Mouse (Mus musculus) liver, embryonic 15.5 days (tissue): ENCODE results near the gene Rreb1. TPM values are rescaled to one million over a fixed set of nuclear protein-coding genes. Genes with fewer than 3 reads are reported as not detected.

Experiments used
- ATAC-seq: fragments of 200-750 bp; cut with Nextera tagmentation; 2 replicates; pipeline ENCODE4 v1.8.0; 2017; ENCODE audit warnings: moderate number of reproducible peaks, mild to moderate bottlenecking, moderate library complexity; ENCODE audit not compliant: insufficient read depth
- H3K27ac ChIP-seq: fragments of 300-500 bp; sonication (generic); replicated peaks from 2 replicates; pipeline ENCODE4 v1.5.1; 2015; ENCODE audit warnings: mild to moderate bottlenecking, inconsistent platforms
- H3K27me3 ChIP-seq: fragments of 300-500 bp; sonication (generic); 2 replicates; pipeline ENCODE4 v1.6.1; 2015; ENCODE audit warnings: mild to moderate bottlenecking, inconsistent platforms
- H3K36me3 ChIP-seq: fragments of 300-500 bp; sonication (generic); replicated peaks from 2 replicates; pipeline ENCODE4 v1.6.1; 2015; ENCODE audit warnings: moderate library complexity, mild to moderate bottlenecking, inconsistent platforms
- H3K4me1 ChIP-seq: fragments of 300-500 bp; sonication (generic); replicated peaks from 2 replicates; pipeline ENCODE4 v1.6.1; 2015; ENCODE audit warnings: inconsistent platforms
- H3K4me2 ChIP-seq: fragments of 300-500 bp; sonication (generic); 2 replicates; pipeline ENCODE4 v1.6.1; 2015; ENCODE audit warnings: moderate library complexity, mild to moderate bottlenecking, inconsistent platforms
- H3K4me3 ChIP-seq: fragments of 300-500 bp; sonication (generic); replicated peaks from 2 replicates; pipeline ENCODE4 v1.5.1; 2015; ENCODE audit warnings: mild to moderate bottlenecking, inconsistent platforms
- H3K9ac ChIP-seq: fragments of 300-500 bp; sonication (generic); 2 replicates; pipeline ENCODE4 v1.6.1; 2015; ENCODE audit warnings: moderate library complexity, mild to moderate bottlenecking, inconsistent platforms
- H3K9me3 ChIP-seq: fragments of 300-500 bp; sonication (generic); replicated peaks from 2 replicates; pipeline ENCODE4 v1.6.1; 2016; ENCODE audit warnings: inconsistent platforms
- WGBS: fragments of 180-500 bp; shearing (Covaris S2); methylation state at CpG from one replicate; pipeline ENCODE4 v1.1.7; 2015; ENCODE audit warnings: mixed read lengths; ENCODE audit not compliant: insufficient replicate concordance; 5-methylcytosine and 5-hydroxymethylcytosine counted together
- polyA plus RNA-seq: library from polyadenylated mRNA; unstranded; fragments of >200 nt; fragmentation: Nextera tagmentation; extraction: Ambion mirVana; gene quantifications from 2 replicates; pipeline ENCODE4 v1.2.1, GENCODE M21; 2015

Rreb1 gene
- polyA plus RNA-seq, 1 experiment from 2014 or later: 5.4 TPM

GRCm38 (mm10) chr13:37854455-37855220 is 76.4 kb downstream of the Rreb1 start:
- no peak for ATAC-seq
- H3K9me3 ChIP-seq: no peaks in the 10 kb centered on the region
- H3K27me3 ChIP-seq: no peaks in the 10 kb centered on the region
- H3K4me3 ChIP-seq: peak overlapping the region; percentile 51
- H3K4me1 ChIP-seq: peaks cover 78% of the 10 kb centered on the region
- peak overlapping the region; percentile 78 for H3K27ac ChIP-seq
- 5% methylated on average over 14 of the region's 14 CpGs for WGBS
- peak overlapping the region; percentile 77 for H3K4me2 ChIP-seq
- H3K9ac ChIP-seq: peak overlapping the region; percentile 58
- no peaks in the 10 kb centered on the region for H3K36me3 ChIP-seq

GRCm38 (mm10) chr13:37855221-37855757 is 77.1 kb downstream of the Rreb1 start:
- Histone ChIP-seq H3K4me3 (peak overlapping the region; percentile 51), H3K27ac (peak overlapping the region; percentile 78), H3K9me3 (no peaks in the 10 kb centered on the region), H3K36me3 (no peaks in the 10 kb centered on the region), H3K9ac (peak overlapping the region; percentile 58; the same call in 1 of the 2 replicates), H3K27me3 (no peaks in the 10 kb centered on the region), H3K4me2 (peak overlapping the region; percentile 77), H3K4me1 (peaks cover 83% of the 10 kb centered on the region)
- 20% methylated on average over 3 of the region's 3 CpGs for WGBS
- no peak for ATAC-seq

GRCm38 (mm10) chr13:37855765-37856164 is 77.6 kb downstream of the Rreb1 start:
- Histone ChIP-seq H3K36me3 (no peaks in the 10 kb centered on the region), H3K27ac (peak overlapping the region; percentile 17; the same call in 1 of the 2 replicates), H3K4me1 (peaks cover 87% of the 10 kb centered on the region), H3K27me3 (no peaks in the 10 kb centered on the region), H3K4me3 (no peak overlapping the region), H3K9ac (no peak overlapping the region), H3K9me3 (no peaks in the 10 kb centered on the region), H3K4me2 (no peak overlapping the region)
- no peak for ATAC-seq

GRCm38 (mm10) chr13:37856537-37856936 is 78.3 kb downstream of the Rreb1 start:
- no peak for ATAC-seq
- H3K9ac ChIP-seq: peak overlapping the region; percentile 90

GRCm38 (mm10) chr13:37857284-37858065 is 79.3 kb downstream of the Rreb1 start:
- ATAC-seq: peak; percentile 86
- Histone ChIP-seq H3K36me3 (no peaks in the 10 kb centered on the region), H3K9me3 (no peaks in the 10 kb centered on the region), H3K27me3 (no peaks in the 10 kb centered on the region), H3K4me2 (peak overlapping the region; percentile 95), H3K9ac (peak overlapping the region; percentile 90), H3K27ac (peak overlapping the region; percentile 96), H3K4me3 (peak overlapping the region; percentile 76), H3K4me1 (peaks cover 88% of the 10 kb centered on the region)
- WGBS: under 1% methylated on average over 59 of the region's 59 CpGs

More at GRCm38 (mm10) chr13:37856537-37856936, 78.3 kb downstream of the Rreb1 start:
- H3K4me1 ChIP-seq: peaks cover 88% of the 10 kb centered on the region
- peak overlapping the region; percentile 96 for H3K27ac ChIP-seq
- peak overlapping the region; percentile 95 for H3K4me2 ChIP-seq
- 13% methylated on average over 2 of the region's 2 CpGs for WGBS
- peak overlapping the region; percentile 76 for H3K4me3 ChIP-seq
- H3K27me3 ChIP-seq: no peaks in the 10 kb centered on the region
- no peaks in the 10 kb centered on the region for H3K36me3 ChIP-seq
- H3K9me3 ChIP-seq: no peaks in the 10 kb centered on the region

- Histone ChIP-seq H3K9ac (peak overlapping the region; percentile 90), H3K27ac (peak overlapping the region; percentile 96), H3K9me3 (no peaks in the 10 kb centered on the region), H3K4me3 (peak overlapping the region; percentile 76), H3K4me1 (peaks cover 88% of the 10 kb centered on the region), H3K4me2 (peak overlapping the region; percentile 95), H3K36me3 (no peaks in the 10 kb centered on the region), H3K27me3 (no peaks in the 10 kb centered on the region)
- ATAC-seq: peak; percentile 42
- under 1% methylated on average over 19 of the region's 19 CpGs for WGBS
Measured at GRCm38 (mm10) chr13:37858066-37858501, 79.9 kb downstream of the Rreb1 start.

- Histone ChIP-seq H3K4me1 (peaks cover 88% of the 10 kb centered on the region), H3K27ac (peak overlapping the region; percentile 96), H3K4me3 (peak overlapping the region; percentile 76), H3K9ac (peak overlapping the region; percentile 90), H3K27me3 (no peaks in the 10 kb centered on the region), H3K4me2 (peak overlapping the region; percentile 95), H3K9me3 (no peaks in the 10 kb centered on the region), H3K36me3 (no peaks in the 10 kb centered on the region)
- no peak for ATAC-seq
- 36% methylated on average over 9 of the region's 9 CpGs for WGBS
Measured at GRCm38 (mm10) chr13:37858508-37858907, 80.3 kb downstream of the Rreb1 start.

- Histone ChIP-seq H3K9ac (peak overlapping the region; percentile 90), H3K4me2 (peak overlapping the region; percentile 95), H3K4me1 (peaks cover 89% of the 10 kb centered on the region), H3K9me3 (no peaks in the 10 kb centered on the region), H3K27ac (peak overlapping the region; percentile 96), H3K4me3 (peak overlapping the region; percentile 30), H3K36me3 (0 out of 2 replicates have a peak, but pooled peaks cover 4% of the 10 kb centered on the region), H3K27me3 (no peaks in the 10 kb centered on the region)
- WGBS: 12% methylated on average over 8 of the region's 8 CpGs
- ATAC-seq: peak; percentile 56
Measured at GRCm38 (mm10) chr13:37859782-37860181, 81.6 kb downstream of the Rreb1 start.

- Histone ChIP-seq H3K27me3 (no peaks in the 10 kb centered on the region), H3K9ac (peak overlapping the region; percentile 90), H3K4me3 (peak overlapping the region; percentile 30), H3K36me3 (0 out of 2 replicates have a peak, but pooled peaks cover 4% of the 10 kb centered on the region), H3K4me1 (peaks cover 89% of the 10 kb centered on the region), H3K9me3 (no peaks in the 10 kb centered on the region), H3K27ac (peak overlapping the region; percentile 96), H3K4me2 (peak overlapping the region; percentile 95)
- no peak for ATAC-seq
- 19% methylated on average over 3 of the region's 3 CpGs for WGBS
Measured at GRCm38 (mm10) chr13:37860204-37860603, 82.0 kb downstream of the Rreb1 start.

- Histone ChIP-seq H3K36me3 (0 out of 2 replicates have a peak, but pooled peaks cover 4% of the 10 kb centered on the region), H3K27me3 (no peaks in the 10 kb centered on the region), H3K4me2 (peak overlapping the region; percentile 38), H3K9ac (peak overlapping the region; percentile 4; the same call in 1 of the 2 replicates), H3K4me3 (no peak overlapping the region), H3K4me1 (peaks cover 90% of the 10 kb centered on the region), H3K27ac (peak overlapping the region; percentile 81), H3K9me3 (no peaks in the 10 kb centered on the region)
- 47% methylated on average over 3 of the region's 3 CpGs for WGBS
- no peak for ATAC-seq
Measured at GRCm38 (mm10) chr13:37860789-37861188, 82.6 kb downstream of the Rreb1 start.
